Mouse (Mus musculus) cerebellum, adult 11 months (tissue): ENCODE measurements at regions not wholly inside any gene's neighbourhood (a gene's known extent, or its start where the extent isn't known, plus 50 kb on each side); places are given as distances from the start of the nearest gene placed in this dataset.

ENCODE experiments used
- DNase-seq: peaks from one replicate; pipeline ENCODE4 v3.0.0; 2022

DNA sequence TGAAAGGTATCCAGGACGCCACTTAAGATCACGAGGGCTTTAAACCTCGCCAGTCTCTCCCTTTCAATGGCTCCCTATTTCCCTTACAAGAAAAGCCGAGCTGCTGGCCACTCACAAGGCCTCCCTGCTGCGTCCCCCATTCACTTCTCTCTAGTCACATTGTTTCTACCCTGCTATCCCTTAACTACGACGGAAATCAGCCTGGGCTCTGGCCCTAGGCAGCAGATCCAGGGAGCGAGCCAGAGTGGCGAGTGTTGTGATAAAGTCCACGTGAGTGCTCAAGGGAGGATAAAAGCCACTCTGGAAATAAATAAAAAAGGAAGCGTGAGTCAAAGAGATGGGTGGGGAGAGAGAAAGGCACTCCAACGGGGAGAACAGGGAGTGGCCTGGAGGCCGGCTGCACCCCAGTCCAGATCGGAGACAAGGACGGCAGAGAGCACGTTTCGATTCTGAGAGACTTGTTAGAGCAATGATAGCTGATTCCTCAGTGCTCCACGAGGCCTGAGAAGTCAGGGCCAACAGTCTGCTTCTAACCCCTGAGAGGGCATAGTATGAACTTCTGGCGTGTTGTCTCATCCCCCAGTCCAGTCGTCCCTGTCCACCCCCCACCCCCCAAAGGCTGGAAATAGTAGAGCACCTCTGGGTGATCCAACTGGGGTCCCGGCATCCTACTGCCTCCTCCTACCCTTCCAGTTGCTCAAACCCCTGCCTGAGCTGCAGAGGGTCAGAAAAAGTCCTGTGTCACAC is 84.8 kb upstream of the Calm2 start:
- no peak for DNase-seq

DNA sequence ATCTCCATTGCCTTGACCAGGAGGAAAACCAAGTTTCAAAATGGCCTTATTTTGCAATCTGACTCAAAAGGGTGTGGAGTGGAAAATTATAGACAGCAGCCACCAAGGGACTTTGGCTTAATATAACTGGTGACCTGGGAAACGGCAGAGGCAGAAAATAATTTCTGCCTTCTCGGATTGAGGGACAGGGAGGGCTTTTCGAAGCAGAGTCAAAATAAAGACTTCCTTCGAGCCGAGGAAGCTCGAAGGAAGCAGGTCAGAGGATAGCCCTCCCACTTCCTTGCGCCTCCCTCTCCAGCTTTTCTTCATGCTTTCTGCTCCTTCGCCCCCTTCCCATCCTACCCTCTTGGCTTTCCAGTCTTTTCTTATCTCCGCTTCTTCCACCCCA is 85.4 kb upstream of the Calm2 start:
- no peak for DNase-seq

DNA sequence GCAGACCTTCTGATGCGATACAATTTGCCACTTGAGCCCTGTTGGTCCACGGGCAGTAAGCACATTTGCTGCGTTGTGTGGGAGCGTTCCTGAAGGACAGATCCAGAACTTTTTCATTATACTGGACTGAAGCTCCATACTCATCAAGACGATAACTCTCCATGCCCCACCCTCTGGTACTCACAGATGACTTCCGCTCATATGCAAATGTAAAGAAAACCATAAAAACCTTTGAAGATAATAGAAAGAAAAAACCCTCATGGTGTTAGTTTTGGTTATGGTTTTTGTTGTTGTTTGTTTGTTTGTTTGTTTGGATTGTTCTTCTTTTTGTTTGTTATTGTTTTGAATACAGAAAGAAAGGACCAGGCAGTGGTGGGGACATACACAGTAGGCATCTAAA is 86.0 kb upstream of the Calm2 start:
- DNase-seq: no peak

DNA sequence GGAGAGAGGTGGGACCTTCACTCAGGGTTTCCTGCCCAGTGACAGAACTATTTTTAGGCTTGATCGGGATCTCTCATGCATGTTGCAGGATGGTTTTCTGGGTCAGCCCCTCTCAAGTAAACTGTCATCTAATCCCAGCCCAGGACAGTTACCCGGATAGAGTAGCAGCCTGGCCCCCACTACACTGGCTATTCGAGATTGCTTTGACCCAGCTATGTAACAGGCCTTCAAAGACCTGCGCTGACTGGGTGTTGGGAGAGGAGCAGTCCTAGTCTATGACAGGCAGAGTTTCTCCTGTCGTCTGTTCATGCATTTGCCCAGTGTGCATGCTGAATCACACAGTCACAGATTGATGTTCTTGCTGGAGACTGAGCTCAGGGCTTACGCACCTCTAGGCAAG is 86.2 kb upstream of the Epcam start:
- no peak for DNase-seq

DNA sequence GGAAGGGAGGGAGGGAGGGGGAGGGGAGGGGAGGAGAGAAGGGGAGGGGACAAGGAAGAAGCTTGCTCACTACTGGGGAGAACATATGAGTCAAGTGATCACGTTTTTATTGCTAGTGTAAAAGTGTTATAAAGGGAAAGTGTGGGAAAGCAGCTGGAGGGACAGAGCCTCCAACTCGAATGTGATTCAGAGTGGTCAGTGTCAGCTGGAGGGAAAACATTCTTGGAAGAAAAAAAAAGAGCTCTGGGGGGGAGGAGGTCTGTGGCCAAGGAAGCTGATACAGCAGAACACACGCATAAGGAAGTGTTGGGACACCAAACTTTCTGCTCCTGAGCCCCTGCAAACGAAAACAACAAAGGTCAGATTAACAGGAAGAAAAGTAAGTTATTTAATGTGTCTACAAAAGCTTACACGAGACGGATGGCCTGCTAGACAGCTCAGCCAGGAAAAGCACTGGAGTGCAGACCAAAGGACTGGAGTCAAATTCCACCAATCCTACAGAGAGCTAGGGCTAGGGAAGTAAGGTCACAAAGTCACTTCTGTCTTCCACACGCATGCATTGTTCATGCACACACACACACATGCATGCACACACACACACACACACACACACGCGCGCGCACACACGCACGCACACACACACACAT is 85.1 kb upstream of the Epcam start:
- DNase-seq: no peak

DNA sequence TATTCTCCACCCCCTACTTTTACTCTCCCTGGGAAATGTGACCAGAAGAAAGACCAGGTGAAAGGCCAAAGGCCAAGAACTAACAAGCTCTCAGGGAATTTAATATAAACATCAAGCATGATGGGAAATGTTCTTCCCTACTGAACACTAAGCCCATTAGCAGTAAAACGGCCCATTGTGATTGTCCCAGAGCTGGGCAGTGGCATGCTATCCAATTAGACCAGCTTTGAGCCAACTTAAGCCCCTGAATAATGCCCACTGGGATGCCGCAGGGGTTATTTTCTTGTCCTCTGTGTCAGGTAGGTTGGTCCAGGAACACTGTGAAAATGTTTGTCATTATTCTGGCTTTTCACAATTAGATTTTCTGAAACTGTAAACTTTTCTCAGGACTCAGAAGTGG is 81.2 kb upstream of the Epcam start:
- no peak for DNase-seq

DNA sequence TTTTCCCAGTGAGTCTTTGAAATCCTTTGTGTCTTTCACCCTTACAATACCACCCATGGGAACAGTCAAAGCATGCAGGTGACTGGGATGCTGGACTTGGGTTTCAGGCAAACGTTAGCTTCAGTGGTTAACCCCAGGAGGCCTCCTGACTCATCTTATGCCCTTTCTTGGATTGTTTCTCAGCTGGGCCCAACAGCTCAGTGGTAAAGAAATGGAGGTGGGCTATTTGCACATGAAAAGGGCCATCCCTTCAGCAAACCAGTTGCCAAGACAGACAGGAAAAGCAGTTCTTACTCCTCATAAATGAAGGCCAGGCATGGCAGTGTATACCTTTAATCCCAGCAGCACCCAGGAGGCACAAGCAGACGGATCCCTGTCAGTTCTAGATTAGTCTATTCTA is 77.4 kb upstream of the Epcam start:
- DNase-seq: no peak

DNA sequence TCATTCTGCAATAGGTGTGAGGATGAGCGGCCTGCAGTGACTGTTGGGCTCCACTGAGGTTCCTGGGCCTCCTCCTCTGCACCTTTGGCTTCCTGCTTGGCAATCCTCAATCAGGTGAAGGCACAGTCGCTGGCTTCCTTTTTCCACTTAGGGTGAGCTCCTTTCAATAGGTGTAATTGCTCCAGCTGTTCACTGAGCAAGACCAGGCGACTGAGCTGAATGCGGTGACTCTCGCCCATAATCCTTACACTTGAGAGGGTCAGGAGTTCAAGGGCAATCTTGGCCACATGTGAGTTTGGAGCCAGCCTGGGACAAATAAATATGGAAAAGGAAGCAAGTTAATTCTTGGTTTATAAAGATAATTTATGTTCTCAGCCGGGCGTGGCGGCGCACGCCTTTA is 76.1 kb upstream of the Epcam start:
- DNase-seq: no peak

DNA sequence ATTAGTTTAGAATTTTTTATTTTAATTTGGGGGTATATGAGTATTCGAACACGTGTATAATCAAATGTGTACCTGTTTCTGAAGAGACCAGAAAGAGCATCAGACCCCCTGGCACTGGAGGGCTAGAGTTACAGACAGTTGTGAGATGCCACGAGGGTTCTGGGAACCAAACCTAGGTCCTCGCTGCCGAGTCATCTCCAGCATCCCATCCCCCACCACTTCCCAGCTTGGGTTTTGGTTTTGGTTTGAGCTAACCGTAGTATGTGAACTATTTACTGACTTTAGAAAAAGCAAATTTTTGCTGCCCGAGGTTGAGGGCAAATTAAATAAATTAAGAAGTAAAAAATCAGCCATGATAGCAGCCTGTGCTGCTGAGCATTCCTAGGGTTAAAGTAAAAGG is 74.9 kb upstream of the Epcam start:
- no peak for DNase-seq

DNA sequence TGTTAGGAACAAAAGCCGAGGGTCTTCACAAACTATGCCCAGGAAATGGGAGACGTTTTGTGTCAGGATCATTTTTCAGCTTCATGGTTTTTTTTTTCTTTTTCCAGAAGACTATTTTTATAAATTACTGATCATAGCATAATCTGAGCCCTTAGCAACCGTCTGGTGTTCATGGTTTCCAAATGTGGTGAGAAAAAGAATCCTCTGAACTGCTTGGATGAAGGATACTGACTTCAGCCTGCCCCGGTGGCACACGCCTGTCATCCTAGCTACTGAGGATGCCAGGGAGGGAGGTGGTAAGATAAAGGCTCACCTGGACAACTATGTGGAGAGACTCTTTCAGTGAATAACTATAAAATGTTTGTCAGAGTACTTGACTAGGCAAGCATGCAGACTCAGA is 72.4 kb upstream of the Epcam start:
- DNase-seq: no peak

DNA sequence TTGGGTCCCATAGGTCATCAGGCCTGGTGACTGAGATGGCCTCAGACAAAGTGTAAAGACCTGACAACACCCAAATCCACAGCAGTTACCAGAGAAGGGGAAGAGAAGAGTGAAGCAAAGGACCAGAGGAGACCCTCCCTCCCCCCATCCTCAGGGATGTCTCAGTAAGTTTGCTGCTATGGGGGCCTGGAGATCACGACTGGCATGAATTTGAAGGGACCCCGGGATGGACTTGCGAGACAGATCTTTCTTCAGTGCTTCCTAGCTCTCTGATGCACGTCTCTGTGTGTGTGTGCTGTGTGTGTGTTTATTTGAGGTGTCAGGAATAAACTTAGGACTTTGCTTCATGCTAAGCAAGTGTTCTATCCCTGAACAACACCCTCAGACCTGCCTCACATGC is 70.1 kb upstream of the Epcam start:
- no peak for DNase-seq

DNA sequence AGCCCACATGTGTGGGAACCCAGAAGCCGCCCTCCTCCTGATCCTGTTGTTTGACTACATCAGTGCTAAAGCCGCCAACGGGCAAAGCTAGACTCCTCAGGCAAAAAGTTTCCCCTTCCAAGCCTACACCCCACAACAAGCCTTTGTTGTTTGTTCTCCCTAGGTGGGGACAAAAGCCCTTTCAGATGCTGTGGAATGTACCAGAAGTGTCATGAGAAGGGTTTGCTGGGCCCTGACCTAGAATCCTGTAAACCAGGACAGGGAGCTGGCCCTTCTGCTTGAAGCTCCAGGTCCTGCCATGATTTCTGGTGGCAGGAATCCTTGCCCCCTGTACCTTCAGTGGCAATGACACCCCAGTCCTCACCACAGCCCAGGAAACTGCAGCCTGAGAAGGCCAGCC is 69.5 kb upstream of the Epcam start:
- no peak for DNase-seq

DNA sequence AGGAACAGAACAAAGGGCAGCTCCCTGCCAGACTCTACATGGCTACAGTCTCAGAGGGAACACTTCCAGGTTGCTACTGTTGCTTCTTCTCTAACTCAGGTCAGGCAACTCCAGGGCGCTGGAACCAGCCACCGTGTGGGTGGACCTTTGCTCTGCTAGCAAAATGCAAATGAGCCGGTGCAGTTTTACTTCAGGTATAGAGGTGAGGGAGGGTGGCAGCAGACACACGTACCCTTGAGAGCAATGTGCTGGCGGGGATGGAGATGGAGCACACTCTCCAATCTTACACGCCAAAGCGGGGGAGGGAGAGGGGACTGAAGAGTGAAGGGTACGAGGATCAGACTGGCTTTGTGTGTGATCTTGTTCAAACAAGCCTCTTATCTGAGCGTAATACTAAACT is 68.8 kb upstream of the Epcam start:
- no peak for DNase-seq

DNA sequence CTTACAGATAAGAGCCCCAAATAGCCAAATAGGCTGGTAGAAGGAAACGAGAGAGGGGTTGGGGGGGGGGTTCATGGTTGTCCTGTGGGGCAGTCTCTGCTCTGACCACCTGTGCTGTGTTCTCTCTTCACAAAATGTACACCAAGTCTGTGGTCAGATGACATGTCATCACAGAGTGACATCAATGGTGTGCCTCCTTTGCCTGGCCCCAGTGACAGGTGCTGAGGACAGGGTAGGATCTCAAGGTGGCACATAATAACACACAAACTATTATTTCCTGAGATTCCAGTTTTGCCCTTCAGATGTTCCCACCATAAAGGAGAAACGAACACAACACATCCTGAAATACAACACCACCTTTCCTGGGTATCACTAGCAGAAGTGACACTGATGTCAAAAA is 68.3 kb upstream of the Epcam start:
- no peak for DNase-seq

DNA sequence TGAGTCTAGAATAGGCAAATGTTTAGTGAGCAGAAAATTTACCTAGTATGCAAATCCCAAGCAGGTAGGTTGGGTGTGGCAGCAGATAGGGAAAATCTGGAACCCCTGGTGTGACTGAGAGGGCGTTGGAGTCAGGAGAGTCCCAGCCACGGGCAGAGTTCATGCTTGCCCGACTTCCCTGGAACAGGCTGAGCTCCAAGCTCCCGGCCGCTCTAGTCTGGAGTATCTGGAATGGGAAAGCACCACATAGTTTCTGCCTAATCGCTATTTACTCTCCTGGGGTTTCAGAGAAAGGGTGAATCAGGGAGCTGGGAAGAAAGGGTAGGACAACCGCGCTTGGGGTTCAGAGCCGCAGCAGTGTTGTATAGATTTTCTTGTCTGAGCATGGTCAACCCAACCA is 65.8 kb upstream of the Epcam start:
- no peak for DNase-seq

DNA sequence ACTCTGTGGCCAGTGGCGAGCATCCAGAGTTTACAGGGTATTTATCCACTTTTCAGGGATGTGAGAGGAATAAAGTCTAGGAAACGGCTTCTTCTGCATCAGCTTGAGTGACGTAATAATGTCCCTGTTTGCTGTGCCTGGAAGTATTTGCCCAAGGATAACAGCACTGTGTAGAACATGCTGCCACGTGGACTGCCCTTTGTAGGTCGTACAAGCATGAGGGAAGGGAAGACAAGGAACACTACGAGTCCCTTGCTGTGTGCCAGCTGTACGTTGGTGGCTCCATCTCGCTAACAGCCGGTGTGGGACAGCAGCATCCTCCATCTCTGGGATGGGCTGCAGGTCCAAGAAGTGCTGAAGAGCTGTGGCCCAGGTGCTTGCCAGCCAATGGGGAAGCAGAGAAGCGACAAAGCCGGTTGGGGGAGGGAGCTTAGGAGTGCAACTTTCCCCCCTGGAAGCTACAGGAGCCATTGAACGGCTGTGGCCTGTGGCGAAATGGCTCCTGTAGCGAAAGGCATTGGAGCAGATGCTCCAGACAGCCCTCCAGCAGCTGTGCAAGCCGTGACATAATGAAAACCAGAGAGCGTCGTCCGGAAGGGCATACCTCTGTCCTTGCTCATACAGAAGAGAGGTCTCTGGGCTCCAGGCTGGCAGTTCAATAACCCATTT is 65.0 kb upstream of the Epcam start:
- DNase-seq: no peak

DNA sequence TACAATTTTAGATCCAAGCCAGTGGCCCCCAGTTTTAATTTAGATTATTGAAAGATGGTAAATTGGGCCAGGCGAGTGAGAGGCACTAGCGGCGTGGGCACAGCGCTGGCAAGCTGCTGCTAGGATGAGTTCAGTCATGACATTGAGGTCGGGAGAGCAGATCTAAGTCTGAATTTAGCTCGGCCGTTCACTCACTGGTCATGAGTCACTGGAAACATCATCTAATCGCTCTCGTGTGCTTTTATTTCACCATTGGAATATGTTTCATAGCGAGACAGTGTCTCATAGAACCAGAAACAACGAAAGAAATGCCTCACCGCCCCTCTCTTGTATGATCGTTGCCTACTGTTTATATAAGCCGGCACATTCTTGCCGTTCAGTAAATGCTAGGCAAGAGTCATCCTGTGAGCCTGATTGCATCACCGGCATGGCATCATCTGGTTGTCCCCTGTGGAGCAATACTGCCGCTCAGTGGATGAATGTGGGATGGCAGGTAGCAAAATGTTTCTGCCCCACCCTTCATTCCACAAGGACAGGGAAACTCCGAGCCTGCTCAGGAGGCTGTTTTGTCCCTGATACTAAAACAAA is 64.3 kb upstream of the Epcam start:
- DNase-seq: peak; percentile 93

DNA sequence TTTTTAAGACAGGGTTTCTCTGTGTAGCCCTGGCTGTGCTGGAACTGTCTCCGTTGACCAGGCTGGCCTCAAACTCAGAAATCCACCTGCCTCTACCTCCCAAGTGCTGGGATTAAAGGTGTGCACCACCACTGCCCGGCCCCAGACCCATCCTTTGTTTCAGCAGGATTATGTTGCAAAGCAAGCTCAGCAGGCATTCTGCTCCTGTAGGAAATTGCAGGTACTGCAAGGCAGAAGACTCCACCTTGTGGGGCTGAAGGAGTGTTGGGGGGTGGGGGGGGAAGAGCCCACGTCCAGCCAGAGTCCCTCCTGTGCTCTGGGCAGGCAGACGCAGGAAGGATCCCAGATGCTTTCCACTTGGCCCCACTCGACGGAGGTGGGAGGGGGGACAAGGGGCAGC is 52.2 kb upstream of the Epcam start:
- no peak for DNase-seq

DNA sequence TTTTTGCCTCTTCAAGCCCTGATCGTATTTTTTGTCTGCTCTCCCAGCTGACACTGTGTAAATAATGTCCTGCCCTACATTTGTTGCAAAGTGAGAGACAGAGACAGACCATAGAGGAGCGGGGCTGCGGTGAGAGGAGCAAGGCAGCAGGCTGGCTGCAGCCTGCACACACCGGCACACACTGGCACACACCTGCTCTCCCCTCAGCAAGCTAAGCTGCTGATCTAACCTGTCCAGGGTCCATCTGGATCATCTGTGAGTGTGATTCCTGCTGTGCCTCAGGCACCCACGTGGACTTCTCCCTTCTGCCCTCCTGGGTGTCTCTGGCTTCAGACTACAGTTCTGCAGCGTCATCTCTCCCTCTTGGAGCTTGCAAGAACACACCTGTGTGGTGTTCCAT is 50.4 kb upstream of the Epcam start:
- DNase-seq: no peak
